Mouse (Mus musculus) heart, postnatal 0 days (tissue): Measurements from ENCODE around the gene Map7d1. TPM values are rescaled to one million over a fixed set of nuclear protein-coding genes. Genes with fewer than 3 reads are reported as not detected.

Experiments
- ATAC-seq: fragments of 200-750 bp; cut with Nextera tagmentation; 2 replicates; pipeline ENCODE4 v1.8.0; 2017; ENCODE audit warnings: low read depth, moderate number of reproducible peaks, moderate library complexity; ENCODE audit not compliant: insufficient read depth
- DNase-seq: peaks from one replicate; pipeline ENCODE4 v3.0.0-alpha.2; 2016; ENCODE audit warnings: low spot score
- H3K27ac ChIP-seq: fragments of 300-500 bp; sonication (generic); 2 replicates; pipeline ENCODE4 v1.5.1; 2014; ENCODE audit warnings: low read depth, mild to moderate bottlenecking
- H3K27me3 ChIP-seq: fragments of 300-500 bp; sonication (generic); 2 replicates; pipeline ENCODE4 v1.6.1; 2014; ENCODE audit warnings: low read length, mixed read lengths; ENCODE audit not compliant: control insufficient read depth, insufficient read depth
- H3K36me3 ChIP-seq: fragments of 300-500 bp; sonication (generic); replicated peaks from 2 replicates; pipeline ENCODE4 v1.6.1; 2014; ENCODE audit warnings: low read length, mixed read lengths; ENCODE audit not compliant: control insufficient read depth, insufficient read depth
- H3K4me1 ChIP-seq: fragments of 300-500 bp; sonication (generic); 2 replicates; pipeline ENCODE4 v1.6.1; 2014; ENCODE audit warnings: antibody characterized with exemption; ENCODE audit not compliant: control insufficient read depth, insufficient read depth
- H3K4me2 ChIP-seq: fragments of 300-500 bp; sonication (generic); 2 replicates; pipeline ENCODE4 v1.6.1; 2014; ENCODE audit warnings: low read depth, mild to moderate bottlenecking, low read length, moderate library complexity
- H3K4me3 ChIP-seq: fragments of 300-500 bp; sonication (generic); 2 replicates; pipeline ENCODE4 v1.5.1; 2014; ENCODE audit warnings: low read depth, low read length
- H3K9ac ChIP-seq: fragments of 300-500 bp; sonication (generic); replicated peaks from 2 replicates; pipeline ENCODE4 v1.6.1; 2014; ENCODE audit warnings: low read depth, low read length, mixed read lengths
- H3K9me3 ChIP-seq: fragments of 300-500 bp; sonication (generic); replicated peaks from 2 replicates; pipeline ENCODE4 v1.6.1; 2016; ENCODE audit warnings: low read length; ENCODE audit not compliant: control insufficient read depth
- CTCF ChIP-seq: IDR thresholded peaks from 2 replicates; pipeline ENCODE4 v1.5.1; 2016; ENCODE audit warnings: antibody characterized with exemption, control low read depth, low read depth
- EP300 ChIP-seq: IDR thresholded peaks from 2 replicates; pipeline ENCODE4 v1.6.1; 2016; ENCODE audit warnings: antibody characterized with exemption, low read depth
- WGBS: fragments of 180-500 bp; shearing (Covaris S2); extraction: QIAGEN DNeasy Blood & Tissue Kit; methylation state at CpG from one replicate; pipeline ENCODE4 v1.1.7; 2014; 5-methylcytosine and 5-hydroxymethylcytosine counted together
- polyA plus RNA-seq: library from polyadenylated mRNA; unstranded; fragments of >200 nt; fragmentation: Nextera tagmentation; extraction: Ambion mirVana; gene quantifications from 2 replicates; pipeline ENCODE4 v1.2.1, GENCODE M21; 2015
- total RNA-seq: library from RNA; depleted of rRNA; stranded (reverse); fragments of >200 nt; gene quantifications from 2 replicates; pipeline ENCODE4 v1.2.3, GENCODE M21; 2014; ENCODE audit warnings: low replicate concordance

Map7d1 gene
- total and polyA plus RNA-seq, 2 experiments from 2014 or later: 37.5 to 75.0 TPM

- peak within 1 kb of the TSS; percentile 86 for H3K4me2 ChIP-seq
- ATAC-seq (peak; percentile 89), DNase-seq (peak; percentile 98)
- peak within 1 kb of the TSS; percentile 68 for H3K4me3 ChIP-seq
- H3K27ac ChIP-seq: peak within 1 kb of the TSS; percentile 90
- no peaks in the 10 kb centered on the region for H3K9me3 ChIP-seq
- H3K36me3 ChIP-seq: no peaks in the 10 kb centered on the region
- peak; percentile 56; the same call in 1 of the 2 replicates for TF ChIP-seq EP300
- peak; percentile 99 for TF ChIP-seq CTCF
- peaks cover 46% of the 10 kb centered on the region for H3K4me1 ChIP-seq
- WGBS: 1% methylated on average over 46 of the region's 46 CpGs
- H3K27me3 ChIP-seq: no peaks in the 10 kb centered on the region
- H3K9ac ChIP-seq: peak within 1 kb of the TSS; percentile 69
Measured at GRCm38 (mm10) chr4:126262119-126262807, 6.1 kb upstream of the Map7d1 start, which contains the start of gene Trappc3. TSS of gene Trappc3 (plus strand) at chr4:126262325.

- 45% methylated on average over 7 of the region's 7 CpGs for WGBS
- Histone ChIP-seq H3K9me3 (no peaks in the 10 kb centered on the region), H3K4me3 (no peak overlapping the region), H3K9ac (no peak overlapping the region), H3K4me2 (no peak overlapping the region), H3K4me1 (peaks cover 51% of the 10 kb centered on the region), H3K27ac (peak overlapping the region; percentile 90), H3K27me3 (no peaks in the 10 kb centered on the region), H3K36me3 (no peaks in the 10 kb centered on the region)
- TF ChIP-seq EP300: no peak
- TF ChIP-seq CTCF: no peak
- DNase-seq (no peak), ATAC-seq (no peak)
Measured at GRCm38 (mm10) chr4:126261675-126262074, 5.5 kb upstream of the Map7d1 start.

DNA sequence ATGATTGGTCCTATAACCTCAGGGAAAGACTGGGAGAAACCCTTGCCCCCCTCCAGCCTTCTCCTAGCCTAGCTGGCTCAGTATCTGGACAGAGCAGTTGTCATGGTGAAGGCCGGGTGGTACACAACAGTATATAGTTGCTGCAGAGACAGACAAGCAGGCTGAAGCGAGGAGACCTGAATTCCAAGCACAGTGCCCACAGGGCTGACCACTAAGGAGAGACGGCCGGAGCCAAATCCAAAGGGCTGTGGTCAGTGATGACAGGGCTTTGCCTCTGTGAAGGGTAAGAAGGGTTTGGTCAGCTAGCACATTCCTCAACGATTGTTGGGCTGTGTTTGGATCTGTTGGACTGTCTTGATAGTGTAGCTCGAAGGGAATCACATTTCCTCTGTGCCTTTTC is 5.1 kb upstream of the Map7d1 start:
- H3K27me3 ChIP-seq: no peaks in the 10 kb centered on the region
- H3K4me2 ChIP-seq: peak overlapping the region; percentile 43; the same call in 1 of the 2 replicates
- no peak for TF ChIP-seq EP300
- no peak for TF ChIP-seq CTCF
- ATAC-seq (no peak), DNase-seq (no peak)
- WGBS: 54% methylated on average over 6 of the region's 6 CpGs
- H3K4me3 ChIP-seq: no peak overlapping the region
- no peaks in the 10 kb centered on the region for H3K9me3 ChIP-seq
- H3K27ac ChIP-seq: peak overlapping the region; percentile 90
- peaks cover 51% of the 10 kb centered on the region for H3K4me1 ChIP-seq
- H3K36me3 ChIP-seq: no peaks in the 10 kb centered on the region
- no peak overlapping the region for H3K9ac ChIP-seq

DNA sequence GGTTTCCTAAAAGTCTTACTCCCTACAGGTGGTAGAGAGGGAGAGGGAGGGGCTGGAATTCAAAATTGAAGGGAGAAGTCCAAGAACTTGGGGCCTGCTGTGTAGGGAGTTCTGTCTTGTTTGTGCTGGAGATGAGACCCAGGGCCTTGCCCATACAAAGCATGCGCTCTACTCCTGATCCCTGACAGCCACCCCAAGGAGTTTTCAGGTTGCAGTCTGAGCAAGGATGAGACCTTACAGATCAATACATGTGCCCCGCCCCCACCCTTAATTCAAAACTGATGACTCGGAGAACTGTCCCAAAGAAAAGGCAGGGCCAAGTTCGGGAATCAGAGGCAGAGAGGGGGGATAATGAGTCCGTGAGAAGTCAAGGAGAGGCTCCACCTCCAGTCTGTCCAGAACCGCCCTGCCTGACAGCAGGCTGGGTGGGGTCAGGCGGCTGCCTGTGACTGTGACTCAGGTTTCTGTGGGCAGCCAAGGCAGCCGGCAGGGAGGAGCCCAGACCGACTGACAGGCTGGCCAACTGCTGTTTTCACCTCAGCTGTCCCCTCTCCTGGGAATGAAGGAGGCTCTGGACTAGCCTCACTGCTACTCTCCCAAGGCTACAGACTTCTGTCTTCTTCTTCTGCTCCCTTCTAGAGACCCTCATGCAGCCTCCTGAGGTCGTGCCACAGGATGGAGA is 4.5 kb upstream of the Map7d1 start:
- WGBS: 5% methylated on average over 10 of the region's 10 CpGs
- ATAC-seq (peak; percentile 50), DNase-seq (peak; percentile 94)
- TF ChIP-seq EP300: no peak
- no peak; the same call in 1 of the 2 replicates for TF ChIP-seq CTCF
- Histone ChIP-seq H3K9me3 (no peaks in the 10 kb centered on the region), H3K9ac (0 out of 2 replicates have a peak overlapping the region, but pooled peaks have one; percentile 27), H3K4me3 (no peak overlapping the region), H3K4me2 (peak overlapping the region; percentile 43), H3K36me3 (no peaks in the 10 kb centered on the region), H3K4me1 (peaks cover 51% of the 10 kb centered on the region), H3K27ac (peak overlapping the region; percentile 90), H3K27me3 (no peaks in the 10 kb centered on the region)

DNA sequence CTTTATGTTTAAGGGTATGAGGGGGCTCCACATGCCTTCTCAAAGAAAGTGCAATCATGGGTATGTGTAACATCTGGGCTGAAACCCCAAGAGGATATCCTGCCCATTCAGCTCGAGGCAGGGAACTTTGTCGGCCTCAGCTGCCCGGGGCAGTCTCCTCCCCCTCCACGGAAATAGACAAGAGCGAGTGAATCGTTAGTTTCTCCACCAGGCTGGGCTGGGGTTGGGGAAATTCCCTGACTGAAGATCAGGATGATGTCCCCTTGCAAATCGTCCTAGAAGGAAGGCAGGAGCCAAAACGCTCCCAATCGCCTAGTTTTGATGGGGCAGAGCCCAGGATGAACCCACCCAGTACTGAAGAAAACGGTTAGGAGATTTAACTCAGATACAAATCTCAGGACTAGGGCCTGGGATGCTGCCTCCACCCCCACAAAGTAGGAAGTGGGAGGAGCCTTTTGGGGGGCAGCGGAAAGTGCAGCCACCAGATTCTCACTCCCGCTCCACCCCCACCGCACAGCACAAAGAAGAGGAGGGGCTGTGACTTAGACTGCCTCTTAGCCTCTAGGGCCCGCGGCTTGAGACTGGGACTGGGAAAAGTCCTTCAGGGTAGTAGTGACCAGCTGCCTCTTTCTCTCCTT is 3.5 kb upstream of the Map7d1 start:
- peak overlapping the region; percentile 90 for H3K27ac ChIP-seq
- no peak overlapping the region for H3K4me3 ChIP-seq
- 6% methylated on average over 15 of the region's 15 CpGs for WGBS
- peak; percentile 53; the same call in 1 of the 2 replicates for TF ChIP-seq EP300
- TF ChIP-seq CTCF: no peak
- peak overlapping the region; percentile 43 for H3K4me2 ChIP-seq
- H3K9ac ChIP-seq: 0 out of 2 replicates have a peak overlapping the region, but pooled peaks have one; percentile 34
- ATAC-seq (peak; percentile 13; the same call in 1 of the 2 replicates), DNase-seq (peak; percentile 80)
- H3K36me3 ChIP-seq: no peaks in the 10 kb centered on the region
- H3K9me3 ChIP-seq: no peaks in the 10 kb centered on the region
- H3K4me1 ChIP-seq: peaks cover 54% of the 10 kb centered on the region
- H3K27me3 ChIP-seq: no peaks in the 10 kb centered on the region
